Mouse (Mus musculus) limb, embryonic 12.5 days (tissue): ENCODE measurements around the gene Cabp4. TPM values are rescaled to one million over a fixed set of nuclear protein-coding genes. Genes with fewer than 3 reads are reported as not detected.

Source experiments
- ATAC-seq: fragments of 200-750 bp; cut with Nextera tagmentation; 2 replicates; pipeline ENCODE4 v1.8.0; 2017; ENCODE audit warnings: low read depth, moderate TSS enrichment; ENCODE audit not compliant: insufficient number of reproducible peaks, insufficient read depth, low FRiP score, low TSS enrichment
- H3K27ac ChIP-seq: fragments of 300-500 bp; sonication (generic); 2 replicates; pipeline ENCODE4 v1.5.1; 2016; ENCODE audit warnings: mild to moderate bottlenecking, moderate library complexity
- H3K27me3 ChIP-seq: fragments of 300-500 bp; sonication (generic); 2 replicates; pipeline ENCODE4 v1.6.1; 2016; ENCODE audit warnings: mild to moderate bottlenecking, moderate library complexity
- H3K36me3 ChIP-seq: fragments of 300-500 bp; sonication (generic); 2 replicates; pipeline ENCODE4 v1.6.1; 2016; ENCODE audit warnings: mild to moderate bottlenecking, moderate library complexity
- H3K4me1 ChIP-seq: fragments of 300-500 bp; sonication (generic); replicated peaks from 2 replicates; pipeline ENCODE4 v1.6.1; 2016
- H3K4me2 ChIP-seq: fragments of 300-500 bp; sonication (generic); 2 replicates; pipeline ENCODE4 v1.6.1; 2016; ENCODE audit warnings: mild to moderate bottlenecking, moderate library complexity
- H3K4me3 ChIP-seq: fragments of 300-500 bp; sonication (generic); replicated peaks from 2 replicates; pipeline ENCODE4 v1.5.1; 2016; ENCODE audit warnings: mild to moderate bottlenecking
- H3K9ac ChIP-seq: fragments of 300-500 bp; sonication (generic); replicated peaks from 2 replicates; pipeline ENCODE4 v1.6.1; 2016; ENCODE audit warnings: mild to moderate bottlenecking, moderate library complexity
- H3K9me3 ChIP-seq: fragments of 300-500 bp; sonication (generic); 2 replicates; pipeline ENCODE4 v1.6.1; 2016; ENCODE audit warnings: mild to moderate bottlenecking, moderate library complexity
- WGBS: fragments of 180-500 bp; shearing (Covaris S2); methylation state at CpG from one replicate; pipeline ENCODE4 v1.1.7; 2016; 5-methylcytosine and 5-hydroxymethylcytosine counted together
- polyA plus RNA-seq: library from polyadenylated mRNA; unstranded; fragments of >200 nt; fragmentation: Nextera tagmentation; extraction: Ambion mirVana; gene quantifications from 2 replicates; pipeline ENCODE4 v1.2.1, GENCODE M21; 2016

The Cabp4 gene
- polyA plus RNA-seq, 1 experiment from 2014 or later = 0.14 TPM

DNA sequence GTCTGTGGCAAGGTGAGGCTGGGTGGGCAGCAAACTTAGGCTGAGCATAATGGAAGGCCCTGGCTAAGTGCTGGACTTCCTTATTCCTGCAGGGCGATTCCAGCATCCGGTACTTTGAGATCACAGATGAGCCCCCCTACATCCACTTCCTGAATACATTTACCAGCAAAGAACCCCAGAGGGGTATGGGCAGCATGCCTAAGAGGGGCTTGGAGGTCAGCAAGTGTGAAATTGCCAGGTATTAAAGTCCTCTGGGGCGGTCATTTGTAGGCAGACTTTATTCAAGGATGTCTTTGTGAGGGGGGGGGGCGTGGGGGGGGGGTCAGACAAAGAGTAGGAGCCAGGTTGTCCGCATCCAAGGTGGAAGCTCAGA lies 7.6 kb upstream of the Cabp4 start:
- Histone ChIP-seq H3K27ac (no peak overlapping the region), H3K36me3 (peaks cover 54% of the 10 kb centered on the region), H3K9me3 (no peaks in the 10 kb centered on the region), H3K9ac (no peak overlapping the region; the same call in 1 of the 2 replicates), H3K4me1 (peaks cover 18% of the 10 kb centered on the region), H3K4me2 (no peak overlapping the region), H3K4me3 (no peak overlapping the region), H3K27me3 (no peaks in the 10 kb centered on the region)
- 79% methylated on average over 5 of the region's 5 CpGs for WGBS
- ATAC-seq = no peak

DNA sequence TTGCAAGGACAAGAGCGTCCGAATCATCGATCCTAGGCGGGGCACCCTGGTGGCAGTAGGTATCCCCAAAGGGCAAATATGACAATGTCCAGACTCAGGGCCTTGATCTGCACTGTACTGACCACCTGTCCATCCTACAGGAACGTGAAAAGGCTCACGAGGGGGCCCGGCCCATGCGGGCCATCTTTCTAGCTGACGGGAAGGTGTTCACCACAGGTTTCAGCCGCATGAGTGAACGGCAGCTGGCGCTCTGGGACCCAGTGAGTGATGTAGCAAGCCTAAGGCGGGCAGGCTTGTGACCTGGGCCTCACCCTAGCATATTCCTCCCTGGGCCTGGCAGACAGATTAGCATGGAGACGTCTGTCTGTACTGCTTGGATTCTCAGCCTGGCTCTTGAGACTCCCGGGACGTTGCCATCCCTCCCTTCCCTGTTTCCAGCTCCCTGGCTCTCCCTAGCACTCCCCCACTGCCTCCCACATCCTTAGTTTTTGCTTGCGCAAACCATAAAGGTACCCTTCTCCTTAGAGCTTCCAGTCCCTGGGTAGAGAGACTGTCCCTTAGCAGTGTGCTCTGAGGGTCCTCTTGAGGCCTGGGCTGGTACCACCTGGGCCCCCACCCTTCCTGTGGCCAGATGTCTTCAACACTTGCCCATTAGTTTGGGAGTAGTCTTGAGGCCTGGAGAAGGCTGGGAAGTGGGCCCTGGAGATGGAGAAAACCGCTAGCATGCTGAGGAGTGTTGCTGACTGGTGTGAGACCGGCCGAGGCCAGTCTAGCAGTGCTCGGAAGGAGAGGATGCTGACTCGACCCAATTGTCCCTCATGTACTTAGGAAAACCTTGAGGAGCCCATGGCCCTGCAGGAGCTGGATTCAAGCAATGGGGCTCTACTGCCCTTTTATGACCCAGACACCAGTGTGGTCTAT lies 7.0 kb upstream of the Cabp4 start:
- ATAC-seq = no peak
- 0 out of 2 replicates have a peak, but pooled peaks cover 2% of the 10 kb centered on the region for H3K9me3 ChIP-seq
- H3K4me2 ChIP-seq = no peak overlapping the region
- no peak overlapping the region for H3K4me3 ChIP-seq
- H3K27me3 ChIP-seq = no peaks in the 10 kb centered on the region
- no peak overlapping the region for H3K27ac ChIP-seq
- H3K36me3 ChIP-seq = peaks cover 48% of the 10 kb centered on the region
- 89% methylated on average over 22 of the region's 22 CpGs for WGBS
- H3K9ac ChIP-seq = no peak overlapping the region; the same call in 1 of the 2 replicates
- peaks cover 18% of the 10 kb centered on the region for H3K4me1 ChIP-seq

DNA sequence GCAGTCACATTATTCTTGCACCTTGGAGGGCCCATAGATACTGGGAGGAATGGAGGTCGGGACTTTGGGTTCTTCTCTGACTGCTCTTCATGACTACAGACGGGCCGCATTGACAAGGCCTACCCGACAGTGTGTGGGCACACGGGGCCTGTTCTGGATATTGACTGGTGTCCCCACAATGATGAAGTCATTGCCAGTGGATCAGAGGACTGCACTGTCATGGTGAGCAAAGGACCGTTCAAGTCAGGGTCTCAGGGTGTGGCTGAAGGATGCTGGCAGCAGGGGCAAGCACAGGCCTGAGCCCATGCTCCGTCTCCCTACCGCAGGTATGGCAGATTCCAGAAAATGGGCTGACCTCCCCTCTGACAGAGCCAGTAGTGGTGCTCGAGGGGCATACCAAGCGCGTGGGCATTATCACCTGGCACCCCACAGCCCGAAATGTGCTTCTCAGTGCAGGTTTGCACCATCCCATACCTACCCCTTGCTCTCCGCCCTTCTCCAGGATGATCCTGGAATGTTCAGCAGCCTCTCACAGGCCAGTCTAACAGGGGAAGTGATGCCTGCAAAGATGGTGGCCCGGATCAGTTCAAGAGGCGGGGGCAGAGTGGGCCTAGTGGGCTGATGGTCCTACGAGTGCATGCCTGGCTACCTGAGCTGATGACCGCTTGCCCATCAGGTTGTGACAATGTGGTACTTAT lies 6.1 kb upstream of the Cabp4 start:
- ATAC-seq = no peak
- Histone ChIP-seq H3K36me3 (peaks cover 39% of the 10 kb centered on the region), H3K9me3 (0 out of 2 replicates have a peak, but pooled peaks cover 4% of the 10 kb centered on the region), H3K27ac (no peak overlapping the region), H3K4me3 (0 out of 2 replicates have a peak overlapping the region, but pooled peaks have one; percentile 6), H3K4me1 (peaks cover 18% of the 10 kb centered on the region), H3K27me3 (no peaks in the 10 kb centered on the region), H3K9ac (no peak overlapping the region), H3K4me2 (peak overlapping the region; percentile 93; the same call in 1 of the 2 replicates)
- WGBS = 94% methylated on average over 17 of the region's 17 CpGs

DNA sequence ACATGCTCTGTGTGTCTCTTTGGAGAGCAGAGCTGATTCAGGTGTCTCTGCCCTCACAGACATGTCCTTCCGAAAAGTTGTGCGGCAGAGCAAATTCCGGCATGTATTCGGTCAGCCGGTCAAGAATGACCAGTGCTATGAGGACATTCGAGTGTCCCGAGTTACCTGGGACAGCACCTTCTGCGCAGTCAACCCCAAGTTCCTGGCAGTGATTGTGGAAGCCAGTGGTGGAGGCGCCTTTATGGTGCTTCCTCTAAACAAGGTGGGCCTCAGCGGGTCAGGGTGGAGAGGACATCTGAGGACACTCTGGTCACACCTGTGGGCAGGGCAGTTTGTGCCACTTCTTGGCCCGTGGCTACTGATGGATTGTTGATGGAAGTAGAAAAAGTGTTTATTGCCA lies 5.5 kb upstream of the Cabp4 start:
- WGBS = 84% methylated on average over 11 of the region's 11 CpGs
- Histone ChIP-seq H3K4me3 (peak overlapping the region; percentile 92), H3K27me3 (no peaks in the 10 kb centered on the region), H3K36me3 (peaks cover 39% of the 10 kb centered on the region), H3K9me3 (0 out of 2 replicates have a peak, but pooled peaks cover 4% of the 10 kb centered on the region), H3K4me1 (peaks cover 18% of the 10 kb centered on the region), H3K9ac (peak overlapping the region; percentile 81), H3K27ac (no peak overlapping the region), H3K4me2 (peak overlapping the region; percentile 93)
- no peak for ATAC-seq

DNA sequence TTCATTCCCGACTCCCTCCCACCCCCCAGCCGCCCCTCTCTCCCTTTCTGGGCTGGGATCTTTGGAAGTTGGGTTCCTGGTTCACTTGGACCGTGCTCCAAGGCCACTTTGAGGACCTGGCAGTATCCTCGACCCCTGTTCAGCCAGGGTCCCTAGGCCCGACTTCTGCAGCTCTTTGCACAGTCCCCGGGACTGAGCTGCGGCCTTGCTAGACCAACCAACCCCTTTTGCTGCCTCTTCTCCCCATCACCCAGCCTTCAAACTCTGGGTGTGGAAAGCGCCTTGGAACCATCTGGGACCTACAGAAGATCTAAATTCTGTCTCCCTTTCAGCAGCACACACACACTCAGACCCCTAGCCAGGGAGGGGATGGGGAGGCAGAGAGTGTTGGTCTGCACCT lies 5.0 kb upstream of the Cabp4 start:
- Histone ChIP-seq H3K27ac (peak overlapping the region; percentile 73; the same call in 1 of the 2 replicates), H3K4me3 (peak overlapping the region; percentile 92), H3K9me3 (0 out of 2 replicates have a peak, but pooled peaks cover 4% of the 10 kb centered on the region), H3K4me1 (peaks cover 18% of the 10 kb centered on the region), H3K4me2 (peak overlapping the region; percentile 93), H3K9ac (peak overlapping the region; percentile 81), H3K36me3 (peaks cover 39% of the 10 kb centered on the region), H3K27me3 (no peaks in the 10 kb centered on the region)
- WGBS = 7% methylated on average over 8 of the region's 8 CpGs
- no peak for ATAC-seq

DNA sequence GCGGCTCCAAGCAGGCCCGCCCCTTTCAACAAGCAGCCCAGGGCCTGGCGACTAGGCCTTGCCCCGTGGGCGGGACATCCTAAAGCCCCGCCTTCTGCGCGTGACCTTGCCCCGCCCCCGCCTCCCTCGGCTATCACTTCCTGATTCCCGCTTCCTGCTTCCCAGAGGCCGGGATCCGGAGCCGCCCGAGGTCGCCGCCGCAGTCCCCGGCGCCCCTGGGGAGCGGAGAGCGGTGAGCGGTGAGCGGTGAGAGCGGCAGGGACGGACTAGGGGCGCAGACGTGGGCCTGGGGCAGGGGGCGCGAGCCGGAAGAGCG lies 4.6 kb upstream of the Cabp4 start, which contains the start of gene Coro1b:
Gene Coro1b (plus strand): TSS at position 129 of the 316 bp plus-strand sequence.
- H3K4me2 ChIP-seq = peak within 1 kb of the TSS; percentile 93
- H3K4me3 ChIP-seq = peak within 1 kb of the TSS; percentile 92
- peak within 1 kb of the TSS; percentile 81 for H3K9ac ChIP-seq
- peaks cover 36% of the 10 kb centered on the region for H3K36me3 ChIP-seq
- H3K27me3 ChIP-seq = no peaks in the 10 kb centered on the region
- peaks cover 18% of the 10 kb centered on the region for H3K4me1 ChIP-seq
- under 1% methylated on average over 33 of the region's 33 CpGs for WGBS
- ATAC-seq = peak; percentile 93
- 0 out of 2 replicates have a peak, but pooled peaks cover 4% of the 10 kb centered on the region for H3K9me3 ChIP-seq
- H3K27ac ChIP-seq = peak within 1 kb of the TSS; percentile 73; the same call in 1 of the 2 replicates

DNA sequence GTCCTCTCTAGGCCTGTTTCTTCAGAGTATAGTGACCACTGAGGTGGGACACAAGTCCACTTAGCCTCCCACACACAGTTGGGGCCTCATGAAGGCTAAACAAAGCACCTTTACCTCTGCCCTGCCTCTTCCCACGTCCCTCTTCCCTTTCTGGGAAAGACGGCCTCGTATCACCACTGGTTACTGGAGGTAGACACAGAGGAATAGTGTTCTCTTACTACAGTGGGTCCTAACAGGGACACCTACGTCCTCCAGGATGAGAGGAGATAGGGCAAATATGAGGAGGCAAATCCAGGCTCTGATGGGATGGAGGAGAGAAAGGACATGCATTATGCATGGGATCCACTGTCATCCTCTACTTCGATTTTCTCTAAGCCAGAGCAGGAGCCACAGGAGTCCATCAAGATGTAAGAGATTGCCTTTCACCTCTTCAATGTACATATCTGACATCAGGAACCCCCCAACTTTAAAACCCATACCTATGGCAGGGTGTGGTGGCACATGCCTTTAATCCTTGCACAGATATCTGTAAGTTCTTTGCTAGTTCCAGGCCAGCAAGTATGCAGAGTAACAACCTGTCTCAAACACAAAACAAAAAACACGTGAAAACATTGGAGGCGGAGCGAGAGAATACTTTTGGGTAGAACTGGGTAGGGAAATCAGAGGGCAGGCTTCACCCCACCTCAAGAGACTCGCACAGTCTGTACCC lies 4.1 kb upstream of the Cabp4 start:
- 38% methylated on average over 9 of the region's 9 CpGs for WGBS
- H3K9me3 ChIP-seq = 0 out of 2 replicates have a peak, but pooled peaks cover 4% of the 10 kb centered on the region
- no peak; the same call in 1 of the 2 replicates for ATAC-seq

DNA sequence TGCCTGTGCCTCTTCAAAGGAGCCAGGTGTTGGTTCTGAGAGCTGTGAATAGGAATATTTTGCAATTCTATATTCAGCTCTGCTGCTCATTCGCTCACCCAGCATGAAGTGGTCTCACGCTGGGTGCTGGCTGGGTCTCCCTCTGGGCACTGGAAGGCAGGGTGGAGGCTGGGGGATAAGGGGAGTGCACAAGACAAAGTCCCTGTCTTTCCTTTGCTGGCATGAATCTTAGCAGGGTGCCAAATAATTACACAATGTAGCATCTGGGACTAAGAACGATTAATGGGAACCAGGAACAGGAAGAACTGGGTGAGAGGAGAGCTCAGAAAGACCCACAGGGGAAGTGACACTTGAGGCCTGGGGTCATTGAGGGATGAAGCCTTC lies 3.2 kb upstream of the Cabp4 start:
- H3K9me3 ChIP-seq = 0 out of 2 replicates have a peak, but pooled peaks cover 4% of the 10 kb centered on the region
- H3K4me1 ChIP-seq = peaks cover 18% of the 10 kb centered on the region
- H3K27ac ChIP-seq = no peak overlapping the region
- H3K4me3 ChIP-seq = no peak overlapping the region
- no peak overlapping the region for H3K4me2 ChIP-seq
- no peak overlapping the region for H3K9ac ChIP-seq
- H3K27me3 ChIP-seq = no peaks in the 10 kb centered on the region
- ATAC-seq = no peak
- peaks cover 22% of the 10 kb centered on the region for H3K36me3 ChIP-seq
- 59% methylated on average over 3 of the region's 3 CpGs for WGBS

More for the DNA sequence above, 4.1 kb upstream of the Cabp4 start:
- Histone ChIP-seq H3K9ac (peak overlapping the region; percentile 81), H3K4me2 (peak overlapping the region; percentile 93), H3K27me3 (no peaks in the 10 kb centered on the region), H3K36me3 (peaks cover 31% of the 10 kb centered on the region), H3K4me1 (peaks cover 18% of the 10 kb centered on the region), H3K4me3 (peak overlapping the region; percentile 92), H3K27ac (peak overlapping the region; percentile 56; the same call in 1 of the 2 replicates)

DNA sequence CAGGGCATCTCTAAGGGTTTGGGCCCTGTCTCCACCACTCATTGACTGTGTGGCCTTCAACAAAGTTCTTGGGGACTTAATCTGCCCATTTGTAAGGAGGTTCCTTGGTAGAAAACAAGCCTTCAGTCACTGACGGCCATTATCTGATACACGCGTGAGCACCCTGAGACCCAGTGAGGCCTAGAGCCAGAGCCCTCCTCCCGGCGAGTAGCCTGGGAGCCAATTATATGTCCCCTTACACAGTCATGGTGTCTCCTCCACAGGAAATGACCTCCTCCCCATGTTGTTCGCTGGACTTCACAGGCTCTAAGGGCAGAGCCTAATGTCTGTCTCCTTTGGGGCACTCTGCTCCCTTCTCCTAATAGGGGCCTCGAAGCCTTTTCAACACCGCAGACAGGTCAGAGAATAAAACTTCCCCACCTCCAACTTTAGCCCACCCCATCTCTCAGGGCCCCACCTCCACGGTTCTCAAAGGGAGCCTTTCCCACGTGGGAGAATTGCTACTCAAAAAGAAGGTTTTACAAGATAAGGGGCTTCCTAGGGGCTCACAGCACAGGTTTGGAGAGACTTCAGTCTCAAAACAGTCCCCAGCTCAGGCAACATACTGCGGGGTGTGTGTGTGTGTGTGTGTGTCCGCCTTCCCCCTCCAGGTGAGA lies 2.7 kb upstream of the Cabp4 start:
- H3K27ac ChIP-seq = no peak overlapping the region
- no peaks in the 10 kb centered on the region for H3K27me3 ChIP-seq
- peaks cover 18% of the 10 kb centered on the region for H3K4me1 ChIP-seq
- H3K4me2 ChIP-seq = no peak overlapping the region
- no peak overlapping the region for H3K4me3 ChIP-seq
- no peak overlapping the region for H3K9ac ChIP-seq
- ATAC-seq = no peak
- WGBS = 63% methylated on average over 12 of the region's 12 CpGs
- peaks cover 17% of the 10 kb centered on the region for H3K36me3 ChIP-seq
- H3K9me3 ChIP-seq = 0 out of 2 replicates have a peak, but pooled peaks cover 4% of the 10 kb centered on the region

DNA sequence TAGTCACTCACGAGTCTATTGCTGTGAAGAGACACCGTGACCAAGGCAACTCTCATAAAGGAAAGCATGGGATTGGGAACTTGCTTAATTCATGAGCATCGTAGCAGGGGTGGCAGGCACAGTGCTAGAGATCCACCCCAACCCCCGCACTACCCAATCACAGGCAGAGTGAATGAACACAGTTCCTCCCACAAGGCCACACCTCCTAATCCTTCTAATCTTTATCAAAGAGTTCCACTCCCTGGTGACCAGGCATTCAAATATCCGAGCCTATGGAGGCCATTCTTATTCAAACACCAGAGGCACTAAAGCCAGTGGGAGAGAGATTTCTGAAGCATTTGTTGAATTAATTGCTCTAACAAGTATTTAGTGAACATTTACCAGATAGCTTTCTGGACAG lies 2.1 kb upstream of the Cabp4 start:
- Histone ChIP-seq H3K9ac (no peak overlapping the region), H3K27ac (no peak overlapping the region), H3K36me3 (peaks cover 11% of the 10 kb centered on the region), H3K4me2 (no peak overlapping the region), H3K4me1 (peaks cover 18% of the 10 kb centered on the region), H3K27me3 (no peaks in the 10 kb centered on the region), H3K9me3 (0 out of 2 replicates have a peak, but pooled peaks cover 4% of the 10 kb centered on the region), H3K4me3 (no peak overlapping the region)
- ATAC-seq = no peak
- WGBS = 91% methylated on average over 5 of the region's 5 CpGs
